8 mouse cellular contexts compared by ENCODE assay signal in the genomic region with DNA sequence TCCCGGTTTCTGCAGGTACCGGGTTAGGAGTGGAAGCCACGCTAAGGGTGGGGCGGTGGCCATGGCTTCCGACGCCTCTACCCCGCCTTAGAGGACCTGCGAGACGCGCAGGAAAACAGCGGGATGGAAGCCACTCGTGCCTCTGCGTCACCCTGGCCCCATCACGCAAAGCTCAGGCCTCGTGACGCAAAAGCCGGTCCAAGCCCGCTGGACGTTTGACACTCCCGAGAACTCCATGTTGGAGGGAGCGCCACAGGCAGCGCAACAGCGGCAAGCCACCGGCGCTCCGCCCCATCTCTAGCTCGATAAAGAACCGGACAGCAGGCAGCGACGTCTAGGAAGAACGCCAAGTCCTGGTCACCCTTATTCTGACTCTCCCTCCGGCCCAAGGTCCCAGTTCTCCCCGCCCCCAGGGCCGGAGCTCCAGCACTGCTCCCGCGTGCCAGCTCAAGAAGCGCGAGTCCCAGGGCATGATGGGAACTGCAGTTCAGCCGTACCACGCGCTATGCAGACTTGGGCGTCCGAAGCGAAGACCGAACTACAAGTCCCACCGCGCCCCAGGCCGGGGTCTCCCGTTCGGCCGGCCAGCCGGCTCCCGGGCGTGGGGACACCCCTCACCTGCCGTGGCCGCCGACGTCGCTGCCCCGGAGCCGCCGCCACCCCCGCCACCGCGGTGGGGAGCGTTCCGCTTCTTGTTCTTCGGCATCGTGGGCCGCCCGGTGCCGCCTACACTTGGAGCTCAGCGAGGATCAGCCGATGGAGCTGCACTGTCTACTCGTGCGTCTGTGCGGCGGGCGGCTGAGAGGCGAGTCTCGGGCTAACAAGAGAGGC. TPM values are rescaled to one million over a fixed set of nuclear protein-coding genes. Genes with fewer than 3 reads are reported as not detected.
A peak's percentile ranks its signal among the peaks of the same experiment; 100 is the strongest.
DNase-seq lines count a peak whose midpoint lies in the region; ATAC-seq lines count a peak whose summit lies in the region.

No protein-coding gene starts in this region.

- no peaks in the 10 kb centered on the region for H3K27me3 ChIP-seq in hindbrain, embryonic 13.5 days

- under 1% methylated on average over 75 of the region's 81 CpGs for WGBS in hindbrain, embryonic 13.5 days

- peak overlapping the region; percentile 92 for H3K4me3 ChIP-seq in hindbrain, embryonic 13.5 days

- DNase-seq in R1 (ENCODE audit: low read depth, low spot score), result peak; percentile 96
- DNase-seq in cerebellum, postnatal 14 days, result peak; percentile 95 to 97
- peak; percentile 92 to 95 for DNase-seq in frontal cortex, postnatal 14 days (ENCODE audit: low spot score in 2 of 2)
- DNase-seq in layer of hippocampus, postnatal 14 days (ENCODE audit: low spot score in 2 of 2), result peak; percentile 95 to 96
- peak; percentile 97 for DNase-seq in lung, postnatal 10 days
- peak; percentile 87 for DNase-seq in ovary, postnatal 14 days (ENCODE audit: low spot score)
- DNase-seq in thymus, postnatal 14 days, result peak; percentile 91

- H3K4me1 ChIP-seq in hindbrain, embryonic 13.5 days (replicated peaks), result peaks cover 22% of the 10 kb centered on the region

- peak overlapping the region; percentile 74 for H3K4me2 ChIP-seq in hindbrain, embryonic 13.5 days

- H3K9ac ChIP-seq in hindbrain, embryonic 13.5 days, result peak overlapping the region; percentile 97

- H3K36me3 ChIP-seq in hindbrain, embryonic 13.5 days, result no peaks in the 10 kb centered on the region

- ATAC-seq in hindbrain, embryonic 13.5 days (ENCODE audit: low FRiP score), result peak; percentile 96

- H3K27ac ChIP-seq in hindbrain, embryonic 13.5 days, result peak overlapping the region; percentile 98

- H3K9me3 ChIP-seq in hindbrain, embryonic 13.5 days, result no peaks in the 10 kb centered on the region

RNA-seq across cellular contexts. Expression of a gene that starts 23.2 kb away (rescaled TPM):
- 0.18 TPM in 1 of 2 replicates, not detected in the other for polyA plus RNA-seq in hindbrain, embryonic 13.5 days (2015; fragmentation: Nextera tagmentation; extraction: Ambion mirVana)
- under 1 TPM; 0.25 to 0.86 TPM for total RNA-seq in layer of hippocampus, postnatal 14 days (2021)

RNA-seq across cellular contexts. Expression of a gene that starts 25.8 kb away (rescaled TPM):
- 164 TPM in 2 replicates for polyA plus RNA-seq in hindbrain, embryonic 13.5 days (2015; fragmentation: Nextera tagmentation; extraction: Ambion mirVana)
- total RNA-seq in layer of hippocampus, postnatal 14 days (2021), result 10 to 100 TPM; 85.2 to 96.9 TPM

Comparison
In these comparisons a context has a peak if more than half of its experiments do, and no peak if none do; other contexts are left out.
1. Peak in every context shown above with its lines: DNase-seq, ATAC-seq, H3K4me3 ChIP-seq and H3K27ac ChIP-seq.